Mouse (Mus musculus) mature B cell (primary cell): ENCODE measurements around the gene Map3k7.

ENCODE experiments used
- in situ Hi-C: fragments of 300-500 bp; cut with MboI; formaldehyde crosslinking; loops from 2 replicates; pipeline ENCODE4 v1.14.3; 2019

Gene Map3k7

DNA sequence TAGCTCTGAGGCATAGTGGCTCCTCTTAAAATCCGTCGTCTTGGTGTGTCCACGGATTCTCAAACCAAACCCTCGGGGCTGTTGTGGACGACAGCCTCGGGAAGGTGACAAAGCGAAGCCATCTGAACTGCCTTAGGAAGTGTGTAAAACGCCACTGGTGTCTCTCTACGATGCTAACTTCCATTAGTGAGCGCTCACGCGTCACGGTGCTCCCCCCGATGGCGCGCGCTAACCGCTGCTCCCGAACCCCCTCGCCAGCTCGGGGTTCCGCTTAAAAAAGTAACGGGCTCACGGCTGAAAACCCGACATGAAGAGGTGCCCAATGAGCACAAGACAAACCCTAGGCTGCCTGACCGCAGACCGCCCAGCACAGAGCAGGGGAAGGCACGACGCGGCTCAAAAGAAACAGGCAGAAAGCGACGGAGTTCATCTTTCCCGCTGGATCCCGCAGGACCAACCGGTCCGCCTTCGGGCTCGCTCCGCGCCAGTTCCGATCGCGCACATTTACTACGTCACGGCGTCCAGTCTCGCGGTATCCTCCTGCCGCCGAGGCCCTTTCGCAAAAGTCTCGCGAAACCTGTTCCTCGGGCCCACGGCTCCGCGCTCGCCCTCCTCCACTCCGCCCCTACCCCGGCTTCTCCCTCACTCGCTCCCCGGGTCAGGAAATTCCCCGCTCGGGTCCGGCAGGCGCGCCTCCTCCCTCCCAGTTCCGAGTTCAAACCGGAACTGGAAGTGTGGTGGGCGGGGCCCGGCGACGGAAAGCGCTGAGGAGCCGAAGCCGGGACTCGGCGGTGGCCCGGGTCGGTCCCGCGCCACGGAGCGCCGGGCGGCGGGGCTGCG lies at the start of gene Map3k7:
TSS of gene Map3k7 (plus strand) at position 744 of the 840 bp plus-strand sequence.
- in situ Hi-C loops, result no loop called here

DNA sequence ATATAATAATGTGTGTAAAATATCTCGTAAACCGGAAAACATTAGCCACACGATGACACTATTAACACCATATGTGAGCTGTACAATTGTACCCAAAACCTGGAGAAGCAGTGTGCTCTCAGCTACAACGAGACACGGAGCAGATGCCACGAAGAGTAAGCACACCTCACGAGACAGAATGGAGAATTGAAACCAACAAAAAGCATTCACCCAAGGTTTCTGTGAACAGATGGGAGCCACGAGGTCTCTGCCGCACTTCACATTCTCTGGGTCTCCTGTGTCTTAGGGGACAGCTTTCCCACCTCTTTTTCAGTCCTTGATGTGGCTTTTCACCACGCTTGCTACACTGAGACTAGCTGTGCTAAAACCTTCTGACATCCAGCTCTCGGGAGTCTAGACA lies 48.8 kb upstream of the Map3k7 start:
- in situ Hi-C loops, result no loop called here

DNA sequence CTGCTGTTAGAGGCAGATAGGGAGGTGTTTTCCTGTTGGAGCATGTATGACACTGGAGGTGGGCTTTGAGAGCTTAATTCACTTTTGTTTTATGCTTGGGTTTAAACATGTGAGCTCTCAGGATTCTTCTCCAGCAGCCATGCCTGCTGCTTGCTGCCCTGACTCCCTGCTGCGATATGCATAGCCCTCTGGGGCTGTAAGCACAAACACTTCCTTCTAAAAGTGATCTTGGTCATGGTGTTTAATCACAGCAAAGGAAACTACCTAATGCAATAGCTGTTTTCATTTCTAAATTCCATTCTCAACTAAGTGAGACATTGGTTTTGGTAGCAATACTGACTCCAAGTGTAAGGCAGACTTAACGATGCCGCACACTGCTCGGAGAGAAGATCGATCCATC lies 45.2 kb upstream of the Map3k7 start:
- in situ Hi-C loops, result no loop called here

DNA sequence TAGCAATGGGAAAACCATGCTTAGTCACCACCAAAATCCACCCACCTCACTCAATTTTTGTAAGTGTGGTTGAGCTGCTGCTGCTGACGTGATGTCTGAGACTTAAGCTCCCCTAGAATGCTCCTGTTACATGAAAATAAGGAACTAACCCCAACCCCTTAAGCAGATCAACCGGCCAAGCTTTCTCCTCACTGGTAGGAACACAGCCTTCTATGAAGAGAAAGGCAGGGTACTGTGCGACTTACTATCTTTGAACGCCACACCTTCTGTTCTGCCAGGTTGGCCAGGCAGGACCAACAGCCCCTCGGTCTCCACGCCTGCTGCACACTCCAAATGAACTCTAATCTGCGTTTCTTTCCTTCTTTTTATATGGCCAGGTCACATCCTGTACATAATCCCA lies 41.7 kb upstream of the Map3k7 start:
- in situ Hi-C loops, result no loop called here

DNA sequence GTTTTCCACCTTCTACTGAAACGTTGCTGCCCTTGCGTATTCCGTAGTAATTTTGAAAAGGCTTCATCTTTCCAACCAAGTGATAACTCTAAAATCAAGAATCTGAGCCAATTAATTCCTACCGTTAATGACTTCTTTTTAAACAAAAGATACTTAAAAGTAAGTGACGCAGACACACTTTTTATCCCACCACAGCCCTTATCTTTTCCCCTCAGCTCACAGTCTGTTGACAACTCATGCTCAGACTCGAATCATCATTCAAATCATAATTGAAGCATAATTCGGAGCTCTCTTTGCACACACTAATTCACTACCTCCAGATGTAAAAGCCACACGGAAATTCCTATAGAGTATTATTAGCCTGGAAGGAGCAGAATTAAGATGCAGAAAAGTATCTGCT lies 40.5 kb upstream of the Map3k7 start:
- in situ Hi-C loops, result no loop called here

GRCm38 (mm10) chr4:31924301-31925185 lies 39.4 kb upstream of the Map3k7 start:
- in situ Hi-C loops, result no loop called here

GRCm38 (mm10) chr4:31933171-31933570 lies 30.7 kb upstream of the Map3k7 start:
- in situ Hi-C loops, result no loop called here

GRCm38 (mm10) chr4:31935831-31936306 lies 28.0 kb upstream of the Map3k7 start:
- in situ Hi-C loops, result no loop called here

DNA sequence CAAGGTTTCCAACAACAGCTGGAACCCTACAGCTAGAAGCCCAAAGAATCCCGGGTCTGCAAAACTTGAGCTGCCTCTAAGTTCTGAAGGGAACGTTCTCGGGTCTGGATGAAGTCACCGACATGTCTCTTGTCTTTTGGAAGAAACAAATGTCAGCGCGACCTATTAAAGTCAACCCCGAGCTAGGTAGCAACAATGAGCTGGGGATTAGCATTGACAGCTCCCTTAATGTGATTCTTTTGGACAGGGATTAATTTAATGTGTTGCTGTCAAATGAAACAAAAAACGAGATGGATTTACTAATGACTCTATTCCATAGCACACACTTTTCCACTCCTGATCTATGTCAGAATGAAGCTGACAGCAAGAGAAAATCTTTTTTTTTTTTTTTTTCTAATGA lies 27.5 kb upstream of the Map3k7 start:
- in situ Hi-C loops, result no loop called here

- in situ Hi-C loops, result no loop called here
These were observed 27.0 kb upstream of the Map3k7 start for GRCm38 (mm10) chr4:31936911-31937375.

DNA sequence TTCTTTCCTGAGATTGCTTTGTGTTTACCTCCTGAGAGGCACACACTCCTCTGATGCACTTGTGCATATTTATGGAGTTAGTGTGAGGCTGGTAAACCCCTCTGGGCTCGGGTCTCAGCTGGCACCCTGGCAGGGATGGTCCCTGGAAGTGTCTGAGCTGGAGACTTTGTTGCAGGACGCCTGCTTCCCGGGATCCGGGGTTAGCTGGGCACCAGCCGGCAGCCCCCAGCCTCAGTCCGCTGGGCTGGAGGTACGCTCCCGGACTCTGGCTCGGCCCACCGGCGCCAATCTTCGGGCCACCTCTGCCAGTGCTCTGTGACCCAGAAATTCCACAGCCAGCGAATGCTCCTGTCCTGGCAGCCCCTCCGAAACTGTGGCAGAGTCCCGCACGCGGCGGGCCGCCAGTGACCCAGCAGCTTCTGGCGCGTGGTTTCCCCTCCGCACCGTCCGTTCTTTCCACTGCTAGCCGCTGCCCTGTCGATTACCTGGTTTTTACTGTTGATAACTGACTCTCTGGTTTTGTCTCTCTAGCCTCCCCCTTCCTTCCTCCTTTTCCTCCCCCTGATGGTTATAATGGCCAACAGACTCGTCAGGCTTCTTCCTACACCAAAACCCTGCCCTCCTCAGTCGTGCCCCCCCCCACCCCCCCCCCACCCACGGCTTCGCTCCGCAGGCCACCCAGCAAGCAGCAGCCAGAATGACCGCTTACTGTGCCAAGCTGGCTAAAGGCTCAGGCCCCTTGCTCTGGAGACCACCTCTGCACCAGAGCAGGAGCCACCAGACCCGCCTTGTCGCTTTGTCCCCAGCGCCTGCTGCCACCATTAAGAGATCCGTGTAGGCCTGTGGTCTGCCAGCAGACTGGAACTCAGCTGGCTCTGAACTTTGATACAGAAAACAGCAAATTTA lies 26.3 kb upstream of the Map3k7 start:
- in situ Hi-C loops, result no loop called here

DNA sequence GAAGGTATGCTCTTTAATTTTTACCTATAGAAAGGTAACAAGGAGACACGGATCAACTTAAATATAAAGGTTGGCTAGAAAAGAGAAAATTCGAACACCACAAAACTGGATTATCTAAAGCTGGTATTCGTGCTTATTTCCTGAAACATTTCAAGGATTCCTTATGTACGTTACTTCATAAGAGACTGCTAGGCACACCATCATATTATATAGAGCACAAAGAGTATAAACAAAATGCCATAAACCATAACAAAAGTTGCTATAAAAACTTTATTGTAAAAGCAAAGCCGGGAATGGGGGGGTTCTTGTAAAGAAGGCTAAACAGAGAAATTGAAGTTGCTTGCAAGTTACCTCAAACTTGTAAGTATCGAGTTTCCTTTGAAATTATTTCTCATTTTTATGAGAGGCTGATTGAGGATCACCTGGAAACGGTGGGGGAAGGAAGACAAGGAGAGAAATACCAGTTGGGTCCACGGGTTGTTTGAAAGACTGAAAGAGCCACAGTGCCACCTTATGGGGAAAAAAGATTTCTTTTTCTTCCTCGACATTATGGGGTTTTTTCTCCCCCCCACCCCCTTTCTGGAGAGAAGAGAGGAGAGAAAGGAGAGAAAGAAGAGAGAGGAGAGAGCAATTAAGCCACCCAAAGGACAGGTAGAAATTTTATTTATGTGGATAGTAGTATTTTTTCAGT lies 25.3 kb upstream of the Map3k7 start:
- in situ Hi-C loops, result no loop called here

- in situ Hi-C loops, result no loop called here
These were observed 22.3 kb upstream of the Map3k7 start for GRCm38 (mm10) chr4:31941616-31942015.

- in situ Hi-C loops, result no loop called here
These were observed 20.9 kb upstream of the Map3k7 start for GRCm38 (mm10) chr4:31943045-31943444.

- in situ Hi-C loops, result no loop called here
These were observed 438 bp downstream of the Map3k7 start for GRCm38 (mm10) chr4:31964194-31964875.

- in situ Hi-C loops, result no loop called here
These were observed 1.3 kb downstream of the Map3k7 start for GRCm38 (mm10) chr4:31965208-31965607.

DNA sequence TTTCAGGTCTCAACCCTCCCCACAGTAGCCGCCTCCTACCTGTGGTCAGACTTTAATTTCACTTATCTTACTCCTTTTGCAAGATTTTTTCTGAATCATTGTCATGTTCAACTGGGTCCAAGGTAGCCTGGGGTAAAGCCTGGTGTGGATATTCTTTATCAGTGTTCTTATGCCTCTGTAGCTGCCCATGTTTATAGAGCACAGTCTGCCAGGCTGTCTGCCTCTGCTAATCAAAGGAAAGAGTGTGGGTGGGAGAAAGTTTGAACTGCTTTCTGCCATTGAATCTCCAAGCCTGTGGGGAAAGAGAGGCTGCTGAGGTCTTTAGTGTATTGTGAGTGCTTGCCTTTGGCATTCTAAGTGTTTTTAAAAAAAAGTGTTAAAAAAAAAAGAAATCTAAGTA lies 7.5 kb downstream of the Map3k7 start:
- in situ Hi-C loops, result no loop called here

DNA sequence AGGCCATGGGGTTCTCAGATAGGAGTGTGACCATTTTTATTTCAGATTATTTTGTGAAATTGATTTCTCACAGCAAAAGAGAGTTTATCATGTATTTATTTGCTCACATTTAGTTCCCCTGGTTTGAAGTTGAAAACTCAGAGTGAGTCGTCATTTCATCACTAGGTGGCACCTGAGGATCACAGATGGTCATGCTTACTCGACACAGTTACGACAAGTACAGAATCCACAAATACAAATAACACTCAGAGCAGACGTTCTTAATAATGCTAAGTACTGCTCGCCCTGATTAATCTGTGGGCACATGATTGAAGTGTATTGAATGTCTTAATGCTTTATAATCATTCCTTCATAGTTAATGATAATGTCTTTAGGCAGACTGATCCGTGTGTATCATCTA lies 8.3 kb downstream of the Map3k7 start:
- in situ Hi-C loops, result no loop called here

- in situ Hi-C loops, result no loop called here
These were observed 11.5 kb downstream of the Map3k7 start for GRCm38 (mm10) chr4:31975260-31975950.

GRCm38 (mm10) chr4:31981863-31982262 lies 18.0 kb downstream of the Map3k7 start:
- in situ Hi-C loops, result no loop called here
